Mouse (Mus musculus): ENCODE data around the gene Sned1. TPM values are rescaled to one million over a fixed set of nuclear protein-coding genes. Genes with fewer than 3 reads are reported as not detected.

Gene Sned1
- polyA plus RNA-seq, 1 experiment from 2014 or later: 10.4 TPM

DNA sequence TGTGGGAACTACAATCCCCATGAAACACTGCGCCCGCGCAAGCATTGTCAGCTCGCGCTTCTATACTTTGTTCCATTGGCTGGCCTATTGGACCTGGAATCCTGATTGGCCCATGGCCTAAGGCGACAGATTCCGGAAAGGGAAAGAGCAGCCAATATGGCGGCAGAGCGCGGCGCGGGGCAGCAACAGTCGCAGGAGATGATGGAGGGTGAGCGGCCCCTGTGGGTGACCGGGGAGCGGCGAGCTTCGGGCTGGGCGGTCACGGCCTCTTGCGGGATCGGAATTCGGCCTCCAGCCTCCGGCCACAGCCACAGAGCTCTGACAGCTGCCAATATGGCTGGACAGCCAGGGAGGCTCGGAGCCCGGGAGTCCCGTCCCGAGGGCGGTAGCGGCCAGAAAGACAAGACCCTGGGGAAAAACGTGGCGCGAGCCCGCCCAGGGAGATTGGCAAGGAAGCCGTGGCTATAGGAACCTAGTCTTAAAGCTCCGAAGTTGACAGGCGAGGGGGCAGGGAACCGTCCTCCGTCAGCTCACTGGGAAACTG, 107.9 kb downstream of the Sned1 start:
- WGBS: under 1% methylated on average over 39 of the region's 39 CpGs
- Histone ChIP-seq H3K9me3 (no peaks in the 10 kb centered on the region), H3K27ac (no peak overlapping the region), H3K27me3 (replicated peaks) (no peaks in the 10 kb centered on the region), H3K4me2 (replicated peaks) (peak overlapping the region; percentile 85), H3K36me3 (peaks cover 20% of the 10 kb centered on the region; the same call in 1 of the 2 replicates), H3K4me1 (peaks cover 19% of the 10 kb centered on the region), H3K4me3 (peak overlapping the region; percentile 89), H3K9ac (peak overlapping the region; percentile 81)
- ATAC-seq (ENCODE audit: low FRiP score, low read depth): peak; percentile 98

DNA sequence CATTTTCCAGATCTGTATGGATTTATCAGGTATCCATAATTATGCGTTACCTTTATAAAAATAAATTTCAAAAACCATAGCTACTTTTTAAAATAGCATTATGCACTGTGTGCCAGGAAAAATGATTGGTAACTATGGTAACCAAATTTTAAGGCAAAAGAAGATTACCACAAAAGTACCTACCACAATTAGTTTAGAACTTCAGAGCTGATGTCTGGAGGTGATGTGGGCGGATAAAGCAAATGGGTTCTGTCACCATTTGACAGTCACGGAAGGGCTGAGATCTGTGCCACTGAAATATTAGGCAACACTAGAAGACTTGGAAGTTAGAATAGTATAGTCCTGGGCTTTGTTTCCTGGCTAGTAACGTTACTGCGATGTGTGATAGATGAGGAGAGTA, 111.5 kb downstream of the Sned1 start:
- Histone ChIP-seq H3K9ac (no peak overlapping the region), H3K36me3 (peaks cover 47% of the 10 kb centered on the region)
- 94% methylated on average over 5 of the region's 5 CpGs for WGBS

DNA sequence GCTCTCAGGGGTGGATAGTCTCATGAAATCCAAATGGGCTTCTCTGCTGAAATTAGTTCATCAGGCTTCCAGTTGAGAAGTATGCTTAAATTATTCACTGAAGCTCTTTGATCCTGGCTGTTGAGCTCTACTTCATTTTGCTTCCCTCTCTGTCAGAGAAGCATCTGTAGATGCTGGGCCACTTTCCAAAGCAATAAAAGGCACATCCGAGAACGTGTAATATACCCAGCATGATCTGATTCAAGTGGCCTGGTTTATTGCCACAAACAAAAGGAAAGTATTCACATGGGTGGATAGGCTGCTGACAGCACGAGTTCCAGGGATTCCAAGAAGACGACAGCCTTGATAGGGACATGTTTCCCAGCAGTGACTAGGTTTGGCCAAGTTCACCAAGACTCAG, 114.1 kb downstream of the Sned1 start:
- peaks cover under 1% of the 10 kb centered on the region for H3K4me1 ChIP-seq
- H3K27ac ChIP-seq: no peak overlapping the region
- H3K36me3 ChIP-seq: peaks cover 70% of the 10 kb centered on the region
- WGBS: 17% methylated on average over 4 of the region's 4 CpGs
- no peak for ATAC-seq (ENCODE audit: low FRiP score, low read depth)
- H3K9me3 ChIP-seq: no peaks in the 10 kb centered on the region
- H3K9ac ChIP-seq: no peak overlapping the region
- no peak overlapping the region for H3K4me3 ChIP-seq
- no peaks in the 10 kb centered on the region for H3K27me3 ChIP-seq (replicated peaks)
- no peak overlapping the region for H3K4me2 ChIP-seq (replicated peaks)

More for the DNA sequence above, 111.5 kb downstream of the Sned1 start:
- no peaks in the 10 kb centered on the region for H3K27me3 ChIP-seq (replicated peaks)
- H3K27ac ChIP-seq: no peak overlapping the region
- H3K4me2 ChIP-seq (replicated peaks): no peak overlapping the region
- no peaks in the 10 kb centered on the region for H3K9me3 ChIP-seq
- no peak overlapping the region for H3K4me3 ChIP-seq
- ATAC-seq (ENCODE audit: low FRiP score, low read depth): no peak
- peaks cover 10% of the 10 kb centered on the region for H3K4me1 ChIP-seq

Small RNA genes lying within 50 kb of the gene (microRNA-seq; reads per million reads assigned to microRNA genes)
- gene Mir6901: not detected
- gene Mir6902: not detected

Other genes starting within 250 kb of the Sned1 start
- not detected in 2 replicates for gene Aqp12, start 229.5 kb upstream of the Sned1 start, polyA plus RNA-seq (2016; fragmentation: Nextera tagmentation; extraction: Ambion mirVana)
- gene Kif1a, start 133.9 kb upstream of the Sned1 start, polyA plus RNA-seq (2016; fragmentation: Nextera tagmentation; extraction: Ambion mirVana): 132 and 136 TPM in 2 replicates
- gene Agxt, start 100.6 kb upstream of the Sned1 start, polyA plus RNA-seq (2016; fragmentation: Nextera tagmentation; extraction: Ambion mirVana): not detected in 2 replicates
- 0.09 and 0.29 TPM in 2 replicates for gene 2310007B03Rik, start 74.9 kb upstream of the Sned1 start, polyA plus RNA-seq (2016; fragmentation: Nextera tagmentation; extraction: Ambion mirVana)
- gene Crocc2, start 67.1 kb upstream of the Sned1 start, polyA plus RNA-seq (2016; fragmentation: Nextera tagmentation; extraction: Ambion mirVana): 0.15 and 0.19 TPM in 2 replicates
- gene Mterf4, start 70.1 kb downstream of the Sned1 start, polyA plus RNA-seq (2016; fragmentation: Nextera tagmentation; extraction: Ambion mirVana): 35.1 and 35.3 TPM in 2 replicates
- gene Ppp1r7, start 107.0 kb downstream of the Sned1 start, polyA plus RNA-seq (2016; fragmentation: Nextera tagmentation; extraction: Ambion mirVana): 63.5 and 73.1 TPM in 2 replicates
- gene Pask, start 107.6 kb downstream of the Sned1 start, polyA plus RNA-seq (2016; fragmentation: Nextera tagmentation; extraction: Ambion mirVana): 12.2 and 13.1 TPM in 2 replicates
- gene Ano7, start 138.1 kb downstream of the Sned1 start, polyA plus RNA-seq (2016; fragmentation: Nextera tagmentation; extraction: Ambion mirVana): 0.28 and 0.71 TPM in 2 replicates
- gene Hdlbp, start 243.0 kb downstream of the Sned1 start, polyA plus RNA-seq (2016; fragmentation: Nextera tagmentation; extraction: Ambion mirVana): 89.2 and 90.6 TPM in 2 replicates

Data from neural tube, embryonic 12.5 days (tissue).